Mouse (Mus musculus) midbrain, embryonic 16.5 days (tissue): ENCODE data around the gene Atad5. TPM values are rescaled to one million over a fixed set of nuclear protein-coding genes. Genes with fewer than 3 reads are reported as not detected.
"Not testable (repeated sequence)": the region's sequence is repeated elsewhere in the genome, so short reads cannot be mapped to it uniquely, and the experiment has no call there.

Source experiments
- ATAC-seq: fragments of 200-750 bp; cut with Nextera tagmentation; 2 replicates; pipeline ENCODE4 v1.8.0; 2017; ENCODE audit warnings: moderate TSS enrichment
- H3K27ac ChIP-seq: fragments of 300-500 bp; sonication (generic); 2 replicates; pipeline ENCODE4 v1.5.1; 2014; ENCODE audit warnings: mild to moderate bottlenecking, low read length, mixed read lengths
- H3K27me3 ChIP-seq: fragments of 300-500 bp; sonication (generic); 2 replicates; pipeline ENCODE4 v1.6.1; 2014; ENCODE audit warnings: low read depth, low read length, mixed read lengths; ENCODE audit not compliant: control insufficient read depth, insufficient read depth
- H3K36me3 ChIP-seq: fragments of 300-500 bp; sonication (generic); 2 replicates; pipeline ENCODE4 v1.6.1; 2014; ENCODE audit warnings: mild to moderate bottlenecking, low read length, moderate library complexity, mixed read lengths; ENCODE audit not compliant: control insufficient read depth, insufficient read depth
- H3K4me1 ChIP-seq: fragments of 300-500 bp; sonication (generic); 2 replicates; pipeline ENCODE4 v1.6.1; 2014; ENCODE audit warnings: mild to moderate bottlenecking, low read length, mixed read lengths; ENCODE audit not compliant: control insufficient read depth, insufficient read depth
- H3K4me2 ChIP-seq: fragments of 300-500 bp; sonication (generic); 2 replicates; pipeline ENCODE4 v1.6.1; 2014; ENCODE audit warnings: mild to moderate bottlenecking, low read length, mixed read lengths
- H3K4me3 ChIP-seq: fragments of 300-500 bp; sonication (generic); 2 replicates; pipeline ENCODE4 v1.5.1; 2014; ENCODE audit warnings: low read depth, mild to moderate bottlenecking, low read length, moderate library complexity, mixed read lengths
- H3K9ac ChIP-seq: fragments of 300-500 bp; sonication (generic); 2 replicates; pipeline ENCODE4 v1.6.1; 2014; ENCODE audit warnings: low read depth, low read length, mixed read lengths
- H3K9me3 ChIP-seq: fragments of 300-500 bp; sonication (generic); replicated peaks from 2 replicates; pipeline ENCODE4 v1.6.1; 2014; ENCODE audit warnings: mild to moderate bottlenecking, low read length, mixed read lengths; ENCODE audit not compliant: control insufficient read depth, poor library complexity, severe bottlenecking
- WGBS: fragments of 180-500 bp; shearing (Covaris S2); extraction: QIAGEN DNeasy Blood & Tissue Kit; methylation state at CpG from one replicate; pipeline ENCODE4 v1.1.7; 2014; 5-methylcytosine and 5-hydroxymethylcytosine counted together
- polyA plus RNA-seq: library from polyadenylated mRNA; unstranded; fragments of >200 nt; fragmentation: Nextera tagmentation; extraction: Ambion mirVana; gene quantifications from 2 replicates; pipeline ENCODE4 v1.2.1, GENCODE M21; 2015

The Atad5 gene
- polyA plus RNA-seq, 1 experiment from 2014 or later = 4.3 TPM

DNA sequence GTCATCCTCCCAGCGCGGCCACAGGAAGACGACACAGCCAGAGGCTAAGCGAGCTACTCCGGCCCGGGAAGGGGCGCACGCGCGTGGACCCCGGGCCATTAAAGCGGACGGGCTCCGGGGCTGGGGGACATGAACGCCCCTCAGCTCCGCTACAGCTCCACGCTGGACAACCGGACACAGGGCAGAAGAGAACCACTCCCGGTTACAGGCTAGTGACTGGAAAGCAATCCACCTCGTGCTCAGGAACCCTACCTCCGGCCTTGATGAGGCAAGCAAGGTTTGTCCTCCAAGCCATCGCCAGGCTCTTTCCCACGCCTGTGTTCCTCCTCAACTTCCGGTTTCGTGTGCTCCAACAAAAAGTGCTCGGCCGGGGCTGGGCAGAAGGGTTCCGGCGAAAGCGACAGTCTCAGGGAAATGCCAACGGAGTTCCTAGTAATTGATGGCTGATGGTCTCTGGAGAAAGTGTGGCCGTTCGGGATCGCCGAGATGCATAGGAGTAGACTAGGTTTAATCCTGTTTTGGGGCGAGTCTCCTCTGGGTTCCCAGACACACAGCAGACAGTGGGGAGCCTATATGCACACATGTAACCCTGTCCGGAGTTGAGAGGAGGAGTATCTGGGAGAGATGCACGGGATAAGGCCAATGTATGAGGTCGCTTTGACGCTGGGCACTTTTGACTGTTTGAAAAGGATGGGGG is 52.8 kb downstream of the Atad5 start, which contains the start of gene Tefm:
TSS of gene Tefm (minus strand) at position 351 of the 697 bp plus-strand sequence.
- under 1% methylated on average over 40 of the region's 40 CpGs for WGBS
- 0 out of 2 replicates have a peak, but pooled peaks cover 5% of the 10 kb centered on the region for H3K36me3 ChIP-seq
- peak within 1 kb of the TSS; percentile 67 for H3K4me3 ChIP-seq
- ATAC-seq = peak; percentile 95
- no peaks in the 10 kb centered on the region for H3K27me3 ChIP-seq
- no peaks in the 10 kb centered on the region for H3K9me3 ChIP-seq
- H3K4me1 ChIP-seq = peaks cover 16% of the 10 kb centered on the region
- peak within 1 kb of the TSS; percentile 87 for H3K4me2 ChIP-seq
- H3K27ac ChIP-seq = peak within 1 kb of the TSS; percentile 94
- peak within 1 kb of the TSS; percentile 91 for H3K9ac ChIP-seq

GRCm38 (mm10) chr11:80142872-80143271 is 53.7 kb downstream of the Atad5 start:
- WGBS = 45% methylated on average over 8 of the region's 8 CpGs
- Histone ChIP-seq H3K27ac (no peak overlapping the region), H3K9me3 (no peaks in the 10 kb centered on the region), H3K4me1 (peaks cover 16% of the 10 kb centered on the region), H3K4me3 (peak overlapping the region; percentile 67), H3K9ac (no peak overlapping the region), H3K36me3 (0 out of 2 replicates have a peak, but pooled peaks cover 5% of the 10 kb centered on the region), H3K4me2 (peak overlapping the region; percentile 87), H3K27me3 (no peaks in the 10 kb centered on the region)
- no peak for ATAC-seq

DNA sequence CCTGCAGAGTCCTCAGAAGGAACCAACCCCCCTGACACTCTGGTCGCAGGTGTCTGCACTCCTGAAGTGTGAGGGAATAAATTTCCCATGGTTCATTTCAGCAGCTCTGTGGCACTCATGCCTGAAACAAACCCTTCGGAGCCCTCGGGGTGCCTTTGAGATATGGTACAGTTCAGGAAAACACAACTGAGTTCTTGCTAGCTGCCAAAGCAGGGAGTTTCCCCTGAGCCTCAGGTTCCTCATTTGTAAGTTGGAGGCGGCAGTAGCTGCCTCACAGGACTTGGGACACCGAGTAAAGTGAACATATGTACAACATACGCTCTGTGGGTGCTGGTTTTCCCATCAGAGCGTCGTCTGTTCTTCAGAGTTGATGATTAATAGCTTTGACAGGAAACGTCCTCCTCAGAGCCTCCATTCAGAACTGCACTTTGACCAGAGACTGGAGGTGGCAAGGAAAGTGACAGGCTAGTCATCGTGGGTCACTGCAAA is 56.6 kb downstream of the Atad5 start:
- ATAC-seq = no peak
- 75% methylated on average over 10 of the region's 10 CpGs for WGBS
- no peak overlapping the region for H3K4me3 ChIP-seq

DNA sequence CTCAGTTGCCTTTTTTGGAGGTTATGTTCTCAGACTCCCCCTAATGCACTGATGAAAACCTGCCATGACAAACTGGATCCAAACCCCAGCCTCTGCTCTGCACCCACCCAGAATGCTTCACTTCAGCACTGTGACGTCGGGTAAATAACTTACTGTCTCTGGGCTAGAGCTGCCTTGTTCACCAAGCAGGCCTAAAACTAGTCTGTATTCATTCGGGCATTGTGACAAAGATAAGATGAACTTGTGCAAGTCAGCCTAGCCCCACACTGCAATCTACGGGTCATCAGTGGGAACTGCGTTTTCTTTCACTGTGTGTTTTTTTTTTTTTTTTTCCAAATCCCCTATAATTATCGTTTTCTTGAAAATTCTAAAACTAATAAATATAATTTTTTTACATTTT is 58.5 kb downstream of the Atad5 start:
- Histone ChIP-seq H3K36me3 (no peaks in the 10 kb centered on the region), H3K9me3 (no peaks in the 10 kb centered on the region), H3K4me3 (no peak overlapping the region), H3K27ac (no peak overlapping the region), H3K27me3 (peaks cover 10% of the 10 kb centered on the region), H3K4me1 (peaks cover 4% of the 10 kb centered on the region), H3K4me2 (no peak overlapping the region), H3K9ac (no peak overlapping the region)
- no peak for ATAC-seq
- WGBS = 78% methylated on average over 6 of the region's 6 CpGs

More for the DNA sequence above, 56.6 kb downstream of the Atad5 start:
- Histone ChIP-seq H3K4me2 (no peak overlapping the region), H3K9ac (no peak overlapping the region), H3K27ac (no peak overlapping the region), H3K9me3 (no peaks in the 10 kb centered on the region), H3K36me3 (no peaks in the 10 kb centered on the region), H3K27me3 (no peaks in the 10 kb centered on the region), H3K4me1 (peaks cover 11% of the 10 kb centered on the region)

GRCm38 (mm10) chr11:80148313-80148712 is 59.1 kb downstream of the Atad5 start:
- Histone ChIP-seq H3K4me3 (no peak overlapping the region), H3K27ac (no peak overlapping the region)
- WGBS = 68% methylated on average over 1 of the region's 1 CpGs

GRCm38 (mm10) chr11:80148974-80149373 is 59.8 kb downstream of the Atad5 start:
- not testable (repeated sequence) for H3K4me1 ChIP-seq
- 83% methylated on average over 1 of the region's 4 CpGs for WGBS

More at GRCm38 (mm10) chr11:80148313-80148712, 59.1 kb downstream of the Atad5 start:
- Histone ChIP-seq H3K27me3 (peaks cover 14% of the 10 kb centered on the region), H3K4me2 (no peak overlapping the region), H3K9me3 (no peaks in the 10 kb centered on the region), H3K36me3 (no peaks in the 10 kb centered on the region), H3K4me1 (no peaks in the 10 kb centered on the region), H3K9ac (no peak overlapping the region)
- ATAC-seq = no peak

DNA sequence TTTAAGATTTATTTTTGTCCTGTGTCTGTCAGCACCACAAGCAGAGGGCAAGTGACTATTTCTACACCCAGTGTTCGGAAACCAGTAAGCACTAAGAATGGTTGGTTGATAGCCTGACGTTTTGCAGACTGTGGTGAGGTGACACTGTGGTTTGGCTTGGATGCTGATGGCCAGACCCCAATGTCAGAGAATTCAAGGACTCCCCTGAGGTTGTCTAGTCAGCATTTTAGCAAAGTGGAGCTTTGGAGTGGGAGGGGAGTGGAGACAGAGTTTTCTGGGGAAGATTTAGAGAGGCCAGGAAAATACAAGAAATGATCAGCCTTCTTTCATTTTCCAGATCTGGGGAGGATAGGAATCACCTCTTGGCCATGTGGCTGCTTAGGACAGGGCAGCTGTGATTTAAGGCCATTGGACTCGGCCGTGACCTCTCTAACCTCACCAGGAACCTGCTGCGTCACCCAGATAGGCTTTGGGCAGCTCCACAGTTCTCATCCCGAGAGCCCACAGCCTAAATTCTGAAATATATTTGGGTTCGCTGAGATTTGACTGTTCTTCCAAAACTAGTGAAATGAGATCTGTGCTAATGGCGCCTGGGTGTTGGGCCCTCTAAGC is 60.3 kb downstream of the Atad5 start:
- 84% methylated on average over 8 of the region's 8 CpGs for WGBS
- Histone ChIP-seq H3K9me3 (no peaks in the 10 kb centered on the region), H3K36me3 (no peaks in the 10 kb centered on the region), H3K4me1 (peaks cover 7% of the 10 kb centered on the region; the same call in 1 of the 2 replicates), H3K9ac (no peak overlapping the region), H3K4me3 (no peak overlapping the region), H3K27me3 (peaks cover 24% of the 10 kb centered on the region), H3K4me2 (no peak overlapping the region), H3K27ac (no peak overlapping the region)
- ATAC-seq = no peak

More at GRCm38 (mm10) chr11:80148974-80149373, 59.8 kb downstream of the Atad5 start:
- not testable (repeated sequence) for H3K9me3 ChIP-seq, H3K36me3 ChIP-seq, H3K9ac ChIP-seq, ATAC-seq, H3K4me3 ChIP-seq, H3K4me2 ChIP-seq, H3K27ac ChIP-seq
- H3K27me3 ChIP-seq = peaks cover 20% of the 10 kb centered on the region

- Histone ChIP-seq H3K27me3 (peaks cover 33% of the 10 kb centered on the region), H3K27ac (no peak overlapping the region), H3K36me3 (no peaks in the 10 kb centered on the region), H3K4me2 (no peak overlapping the region), H3K4me3 (no peak overlapping the region), H3K9me3 (no peaks in the 10 kb centered on the region; the same call in 1 of the 2 replicates), H3K9ac (no peak overlapping the region), H3K4me1 (peaks cover 7% of the 10 kb centered on the region; the same call in 1 of the 2 replicates)
- WGBS = 87% methylated on average over 5 of the region's 5 CpGs
- ATAC-seq = no peak
Measured at GRCm38 (mm10) chr11:80150566-80150965, 61.4 kb downstream of the Atad5 start.

GRCm38 (mm10) chr11:80151541-80151940 is 62.3 kb downstream of the Atad5 start:
- Histone ChIP-seq H3K9ac (no peak overlapping the region), H3K4me3 (no peak overlapping the region), H3K4me2 (no peak overlapping the region), H3K36me3 (no peaks in the 10 kb centered on the region), H3K27me3 (peaks cover 38% of the 10 kb centered on the region), H3K4me1 (peaks cover 7% of the 10 kb centered on the region; the same call in 1 of the 2 replicates), H3K9me3 (no peaks in the 10 kb centered on the region; the same call in 1 of the 2 replicates), H3K27ac (no peak overlapping the region)
- no peak for ATAC-seq
- 45% methylated on average over 2 of the region's 2 CpGs for WGBS
